Mouse (Mus musculus) NIH3T3 (cell line): ENCODE results near the gene Ppfia4.

Source experiments
- DNase-seq: peaks from one replicate; pipeline ENCODE4 v3.0.0-alpha.2; 2012; ENCODE audit warnings: low read depth

The Ppfia4 gene

GRCm38 (mm10) chr1:134339162-134339561, 6.4 kb upstream of the Ppfia4 start:
- DNase-seq = no peak

- no peak for DNase-seq
Observed at GRCm38 (mm10) chr1:134336958-134337710, 4.4 kb upstream of the Ppfia4 start.

- DNase-seq = no peak
Observed at GRCm38 (mm10) chr1:134335924-134336810, 3.4 kb upstream of the Ppfia4 start.

DNA sequence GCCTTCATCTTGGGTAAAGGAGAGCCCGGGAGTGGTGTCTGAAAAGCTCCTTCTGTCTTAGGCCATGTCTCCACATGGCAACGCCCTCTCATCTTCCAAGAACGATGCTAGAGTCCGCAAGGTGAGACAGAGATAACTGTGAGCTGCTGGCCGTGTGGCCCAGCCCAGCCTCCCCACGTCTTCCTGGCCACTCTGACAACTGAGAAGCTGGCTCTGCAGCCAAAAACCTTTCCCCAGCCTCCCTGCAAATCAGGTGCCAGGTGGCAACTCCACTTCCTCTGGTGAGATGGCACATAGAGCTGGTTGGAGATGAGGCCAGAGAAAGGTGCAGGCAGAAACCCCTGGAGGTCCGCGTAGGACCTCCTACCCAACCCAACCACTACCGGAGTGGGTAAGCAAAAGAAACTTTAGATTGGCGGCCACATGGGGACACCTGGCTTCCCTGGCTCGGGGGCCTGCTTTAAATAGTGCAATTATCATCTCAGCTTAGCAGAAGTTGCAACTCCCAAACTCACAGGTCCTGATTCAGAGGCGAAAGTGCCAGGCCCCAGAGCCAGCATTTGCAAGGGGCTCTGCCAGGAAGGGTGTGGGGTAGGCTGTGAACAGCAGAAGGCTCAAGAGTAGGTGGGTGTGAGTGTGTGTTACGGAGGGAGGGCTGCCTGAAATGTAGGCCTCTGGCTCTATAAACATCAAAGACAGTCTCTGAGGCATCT, 2.6 kb upstream of the Ppfia4 start:
- no peak for DNase-seq

GRCm38 (mm10) chr1:134334111-134334827, 1.5 kb upstream of the Ppfia4 start:
- no peak for DNase-seq

DNA sequence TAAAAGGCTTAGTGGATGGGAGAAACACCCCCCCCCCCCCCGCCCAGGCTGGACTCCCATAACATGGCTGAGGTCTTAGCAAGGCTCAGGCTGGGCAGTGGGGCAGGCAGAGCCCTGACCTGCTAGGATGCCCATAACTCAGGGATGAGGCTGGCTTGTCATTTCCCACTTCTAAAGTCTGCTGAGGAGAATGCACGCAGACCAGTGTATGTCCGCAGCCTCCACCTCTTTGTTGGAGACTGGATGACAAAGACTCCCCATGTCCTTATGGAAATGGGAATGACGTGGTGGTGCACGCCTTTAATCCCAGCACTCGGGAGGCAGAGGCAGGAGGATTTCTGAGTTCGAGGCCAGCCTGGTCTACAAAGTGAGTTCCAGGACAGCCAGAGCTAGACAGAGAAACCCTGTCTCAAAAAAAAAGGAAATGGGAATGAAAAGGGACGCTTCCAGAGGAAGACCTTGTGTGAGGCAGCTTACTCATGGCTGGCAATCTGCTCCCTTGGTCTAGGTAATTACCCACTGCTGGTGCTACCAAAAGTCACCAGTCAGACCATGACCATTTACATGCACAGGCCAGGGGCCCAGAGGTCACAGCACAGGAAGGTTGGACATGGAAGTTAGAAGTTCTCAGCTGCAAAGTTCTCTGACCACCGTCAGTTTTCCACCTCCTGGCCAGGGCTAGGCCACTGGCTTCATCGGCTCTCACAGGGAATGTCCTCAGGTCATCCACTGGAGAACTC, 813 bp upstream of the Ppfia4 start:
- DNase-seq = no peak

DNA sequence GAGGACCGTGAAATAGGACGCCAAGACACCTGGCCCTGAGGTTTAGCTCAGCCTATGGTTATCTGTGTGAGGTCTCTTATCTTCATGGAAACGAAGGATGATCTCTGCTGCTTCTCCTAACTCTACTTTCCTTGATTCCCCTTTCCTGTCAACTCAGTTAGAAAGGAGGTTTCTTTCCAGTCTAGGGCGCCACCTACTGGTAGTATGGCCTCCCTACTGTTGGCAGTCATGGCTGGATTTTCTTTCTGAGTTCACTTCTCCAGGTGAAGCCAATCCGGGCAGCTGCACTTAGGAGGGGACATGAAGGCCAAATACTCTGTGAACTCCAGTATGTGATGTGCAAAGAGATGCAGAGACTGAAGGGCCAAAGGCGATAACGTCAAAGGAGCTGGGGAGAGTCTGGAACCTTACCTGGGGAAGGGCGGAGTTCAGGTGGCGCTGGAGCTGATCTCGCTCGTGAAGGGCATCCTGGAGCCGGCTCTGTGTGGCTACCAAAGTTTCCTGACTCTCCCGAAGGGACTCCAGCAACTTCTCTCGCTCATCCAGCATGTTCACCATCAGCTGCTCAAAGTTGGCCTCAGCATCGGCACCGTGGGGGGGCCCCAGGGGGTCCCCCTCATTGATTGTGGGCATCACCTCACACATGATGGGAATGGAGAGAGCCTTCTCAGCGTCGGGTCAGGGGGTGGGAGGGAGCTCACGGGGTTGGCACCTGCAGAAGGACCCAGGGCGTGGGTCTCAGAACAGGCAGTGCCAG, 671 bp downstream of the Ppfia4 start:
- DNase-seq = peak; percentile 92

- no peak for DNase-seq
Observed at GRCm38 (mm10) chr1:134326841-134327346, 5.8 kb downstream of the Ppfia4 start.

- DNase-seq = peak; percentile 48
Observed at GRCm38 (mm10) chr1:134322591-134322990, 10.1 kb downstream of the Ppfia4 start.

- DNase-seq = peak; percentile 8
Observed at GRCm38 (mm10) chr1:134320691-134321301, 11.9 kb downstream of the Ppfia4 start.

DNA sequence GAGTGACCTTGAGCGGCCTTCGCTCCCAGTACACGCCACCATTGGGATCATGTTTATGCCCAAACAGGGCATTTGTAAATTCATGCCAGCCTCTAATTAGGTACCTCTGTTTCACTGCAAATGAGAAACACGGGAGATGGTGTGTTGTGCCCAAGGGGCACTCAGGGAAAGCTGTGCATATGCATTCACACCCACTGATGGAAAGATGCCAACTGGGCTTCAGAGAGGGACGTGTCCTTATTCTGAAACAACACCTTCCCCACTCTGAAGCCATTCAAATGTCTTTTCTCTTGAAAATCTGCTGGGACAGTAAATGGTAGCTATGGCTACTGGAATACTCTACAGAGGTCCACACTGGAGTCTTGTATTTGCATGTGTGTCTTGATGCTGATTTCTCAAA, 14.5 kb downstream of the Ppfia4 start:
- no peak for DNase-seq

GRCm38 (mm10) chr1:134316361-134316760, 16.4 kb downstream of the Ppfia4 start:
- no peak for DNase-seq

GRCm38 (mm10) chr1:134315181-134315580, 17.5 kb downstream of the Ppfia4 start:
- no peak for DNase-seq

GRCm38 (mm10) chr1:134311760-134312159, 21.0 kb downstream of the Ppfia4 start:
- no peak for DNase-seq

DNA sequence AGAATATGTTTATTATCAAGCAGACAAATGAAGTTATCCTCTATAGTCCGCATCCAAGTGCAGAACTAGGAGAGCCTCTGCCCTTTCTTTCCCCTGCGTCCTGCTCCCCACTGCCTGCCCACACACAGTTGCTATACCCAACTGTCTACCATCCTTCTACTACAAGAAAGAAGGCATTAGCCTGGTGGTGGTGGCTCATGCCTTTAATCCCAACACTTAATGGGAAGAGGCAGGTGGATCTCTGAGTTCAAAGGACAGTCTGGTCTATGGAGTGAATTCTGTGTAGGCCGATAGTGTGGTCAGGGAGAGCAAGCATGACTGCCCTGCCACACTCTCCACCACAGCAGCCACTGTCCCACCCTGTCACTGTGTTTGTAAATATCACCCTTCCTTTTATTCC, 22.0 kb downstream of the Ppfia4 start:
- DNase-seq = no peak

GRCm38 (mm10) chr1:134310291-134310690, 22.4 kb downstream of the Ppfia4 start:
- DNase-seq = no peak

GRCm38 (mm10) chr1:134307409-134307808, 25.3 kb downstream of the Ppfia4 start:
- DNase-seq = no peak

GRCm38 (mm10) chr1:134304940-134305339, 27.8 kb downstream of the Ppfia4 start:
- no peak for DNase-seq

DNA sequence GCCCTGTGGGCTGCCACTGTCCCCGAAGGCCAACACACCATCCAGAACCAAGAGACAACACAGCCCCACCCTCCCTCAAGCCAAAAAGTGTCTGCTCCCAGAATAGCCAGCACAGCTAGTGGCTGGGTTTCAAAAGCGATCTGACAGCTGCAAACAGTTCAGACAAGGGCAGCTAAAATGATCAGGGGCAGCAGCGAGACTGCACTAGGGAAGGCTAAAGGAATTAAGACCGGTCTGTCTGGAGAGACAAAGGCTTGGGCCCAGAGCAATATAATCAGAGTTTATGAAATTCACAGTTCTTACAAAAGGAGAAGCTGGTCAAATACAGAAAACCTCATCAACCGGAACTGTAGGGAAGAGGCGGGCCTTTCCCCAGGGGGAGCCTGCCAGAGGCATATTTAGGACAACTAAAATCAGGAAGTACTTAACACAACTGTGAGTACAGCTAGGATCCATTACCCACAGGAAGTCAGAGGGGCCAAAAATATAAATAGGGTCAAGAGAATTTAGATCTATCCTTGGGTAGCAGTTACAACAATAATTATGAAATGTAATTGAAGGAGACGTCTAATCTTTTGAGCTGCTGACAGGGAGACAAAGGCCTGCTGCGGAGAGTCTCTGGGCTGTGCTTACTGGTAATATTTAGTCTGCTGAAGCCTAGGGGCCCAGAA, 30.0 kb downstream of the Ppfia4 start:
- no peak for DNase-seq
